Mouse (Mus musculus) adrenal gland, postnatal 4 days (tissue): ENCODE measurements around the gene Itgb3. TPM values are rescaled to one million over a fixed set of nuclear protein-coding genes. Genes with fewer than 3 reads are reported as not detected.

ENCODE experiments used
- DNase-seq, 2 experiments: peaks; one replicate each; pipeline ENCODE4 v3.0.0; 2021 to 2022; ENCODE audit warnings: low spot score in 2 of 2, mixed read lengths in 2 of 2
- total RNA-seq, 2 experiments: library from RNA; stranded (reverse); gene quantifications; 2 replicates each; pipeline ENCODE4 v1.2.3; 2021

Itgb3 gene
- total RNA-seq, 2 experiments from 2014 or later, result 12.9 to 16.6 TPM

GRCm38 (mm10) chr11:104618638-104619076 is 10.9 kb downstream of the Itgb3 start:
- no peak for DNase-seq

- no peak for DNase-seq
These were observed 11.6 kb downstream of the Itgb3 start for GRCm38 (mm10) chr11:104619084-104620022.

GRCm38 (mm10) chr11:104622040-104622962 is 14.5 kb downstream of the Itgb3 start:
- no peak for DNase-seq

- DNase-seq, result no peak
These were observed 17.1 kb downstream of the Itgb3 start for GRCm38 (mm10) chr11:104624791-104625391.

- DNase-seq, result no peak
These were observed 17.9 kb downstream of the Itgb3 start for GRCm38 (mm10) chr11:104625453-104626402.

- DNase-seq, result no peak
These were observed 18.8 kb downstream of the Itgb3 start for GRCm38 (mm10) chr11:104626635-104627034.

GRCm38 (mm10) chr11:104627616-104628301 is 20.0 kb downstream of the Itgb3 start:
- no peak for DNase-seq

- no peak for DNase-seq
These were observed 20.8 kb downstream of the Itgb3 start for GRCm38 (mm10) chr11:104628566-104628965.

- no peak for DNase-seq
These were observed 22.5 kb downstream of the Itgb3 start for GRCm38 (mm10) chr11:104630185-104630835.

GRCm38 (mm10) chr11:104631306-104631705 is 23.5 kb downstream of the Itgb3 start:
- DNase-seq, result no peak

- DNase-seq, result no peak
These were observed 29.2 kb downstream of the Itgb3 start for GRCm38 (mm10) chr11:104637010-104637409.

- DNase-seq, result no peak
These were observed 30.2 kb downstream of the Itgb3 start for GRCm38 (mm10) chr11:104638006-104638405.

- DNase-seq, result no peak
These were observed 31.1 kb downstream of the Itgb3 start for GRCm38 (mm10) chr11:104638906-104639305.

- no peak for DNase-seq
These were observed 31.8 kb downstream of the Itgb3 start for GRCm38 (mm10) chr11:104639634-104640033.

GRCm38 (mm10) chr11:104640894-104641293 is 33.1 kb downstream of the Itgb3 start:
- DNase-seq, result no peak

- DNase-seq, result no peak
These were observed 35.4 kb downstream of the Itgb3 start for GRCm38 (mm10) chr11:104643236-104643635.

- DNase-seq, result no peak
These were observed 37.6 kb downstream of the Itgb3 start for GRCm38 (mm10) chr11:104645402-104645801.

- DNase-seq, result no peak
These were observed 38.4 kb downstream of the Itgb3 start for GRCm38 (mm10) chr11:104646173-104646572.

- no peak for DNase-seq
These were observed 38.8 kb downstream of the Itgb3 start for GRCm38 (mm10) chr11:104646611-104647010.
